Mouse (Mus musculus): ENCODE results near the gene Olfr657.

The Olfr657 gene

DNA sequence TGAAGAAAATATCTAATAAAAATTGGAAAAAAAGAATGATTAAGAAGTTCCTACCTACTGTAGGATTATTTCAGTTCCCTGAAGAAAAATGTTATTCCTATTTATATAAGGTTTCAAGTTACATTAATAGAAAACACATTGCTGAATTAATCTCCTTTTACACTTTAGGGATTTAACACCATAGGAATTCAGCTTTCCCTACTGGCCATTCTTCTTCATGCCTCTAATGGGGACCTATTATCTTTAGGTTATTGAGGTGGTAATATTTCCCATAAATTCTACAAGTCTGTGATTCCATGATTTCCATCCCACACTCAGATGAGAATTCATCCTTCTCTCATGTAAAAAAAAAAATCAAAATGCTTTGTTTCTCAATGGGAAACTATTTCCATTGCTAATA, at the start of gene Olfr657:
Olfr657 (plus strand) TSS at position 301 of the 400 bp plus-strand sequence.
- no peak for DNase-seq (ENCODE audit: extremely low read depth, insufficient read length, low spot score)

DNA sequence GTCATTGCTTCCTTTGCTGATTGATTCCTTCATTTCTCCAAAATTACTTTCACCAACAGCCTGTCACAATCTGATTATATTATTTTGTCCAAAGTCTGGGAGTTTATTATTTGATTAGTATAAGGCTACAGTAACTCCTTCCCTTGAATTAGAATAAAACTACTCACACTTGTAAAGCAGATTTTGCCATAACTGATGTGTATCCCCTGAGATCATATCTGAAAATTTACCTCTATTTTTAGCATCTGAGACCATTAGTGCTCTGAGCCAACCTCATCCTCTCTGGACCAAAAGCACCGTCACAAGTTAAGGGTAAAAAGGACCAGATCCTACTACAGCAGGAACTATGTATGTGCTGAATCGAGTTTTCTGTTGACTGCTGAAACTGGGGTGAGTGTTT, 47.6 kb upstream of the Olfr657 start, which contains the start of gene Olfr653:
Olfr653 (plus strand) TSS at position 301 of the 400 bp plus-strand sequence.
- DNase-seq (ENCODE audit: extremely low read depth, insufficient read length, low spot score) = no peak

DNA sequence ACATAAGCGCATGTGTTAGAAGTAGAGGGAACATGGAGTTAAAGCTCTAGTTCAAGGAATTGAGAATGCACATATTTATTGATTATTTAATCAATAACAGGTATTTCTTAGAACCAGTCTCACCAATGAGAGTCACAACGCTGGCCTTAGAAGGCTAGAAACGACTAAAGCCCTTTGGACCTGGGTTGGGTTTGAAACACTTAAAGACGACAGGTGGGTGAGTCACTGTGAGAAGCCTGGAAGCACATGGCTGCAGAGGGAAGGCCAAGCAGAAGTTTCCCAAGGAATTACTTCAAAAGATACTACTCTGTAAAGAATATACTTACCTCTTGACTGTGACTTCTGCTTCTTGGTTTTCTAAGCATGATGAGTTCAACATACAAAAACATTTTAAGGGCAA, 43.7 kb upstream of the Olfr657 start:
- no peak for DNase-seq (ENCODE audit: extremely low read depth, insufficient read length, low spot score)

DNA sequence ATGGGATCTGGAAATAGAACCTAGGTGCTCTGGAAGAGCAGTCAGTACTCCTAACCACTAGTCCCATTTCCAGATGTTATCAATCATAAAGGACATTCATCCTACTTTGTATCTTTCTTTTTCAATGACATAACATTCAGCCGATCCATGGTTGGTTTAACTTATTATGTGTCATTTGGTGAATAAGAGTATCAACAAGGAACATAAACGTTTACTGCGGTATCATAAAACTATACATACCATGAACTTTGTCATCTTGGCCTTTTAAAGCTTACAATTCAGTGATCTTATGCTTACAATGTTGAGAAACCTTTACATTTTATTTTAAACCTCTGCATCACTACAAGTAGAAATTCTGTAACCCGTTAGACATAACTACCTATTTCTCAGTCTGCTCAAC, 43.2 kb upstream of the Olfr657 start:
- DNase-seq (ENCODE audit: extremely low read depth, insufficient read length, low spot score) = no peak

DNA sequence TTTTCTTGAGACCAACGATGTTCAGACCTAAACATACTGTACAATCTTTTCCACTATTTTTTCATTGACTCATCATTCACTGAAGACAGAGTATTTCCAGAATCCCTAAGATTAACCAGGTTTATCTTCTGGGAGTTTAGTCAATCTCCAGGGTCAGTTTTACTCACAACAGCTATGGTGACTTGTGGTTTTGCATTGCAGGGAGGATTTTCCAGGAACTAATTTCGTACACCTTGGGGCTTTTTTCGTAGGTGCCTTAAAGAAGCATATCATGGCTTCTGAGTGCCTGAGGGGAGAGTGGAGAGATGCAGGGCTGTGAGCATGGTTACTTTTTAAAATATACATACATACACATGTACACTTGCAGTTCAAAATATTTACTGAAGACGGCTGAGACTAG, 37.9 kb upstream of the Olfr657 start, which contains the start of gene Olfr654:
Olfr654 (plus strand) TSS at position 301 of the 400 bp plus-strand sequence.
- DNase-seq (ENCODE audit: extremely low read depth, insufficient read length, low spot score) = no peak

DNA sequence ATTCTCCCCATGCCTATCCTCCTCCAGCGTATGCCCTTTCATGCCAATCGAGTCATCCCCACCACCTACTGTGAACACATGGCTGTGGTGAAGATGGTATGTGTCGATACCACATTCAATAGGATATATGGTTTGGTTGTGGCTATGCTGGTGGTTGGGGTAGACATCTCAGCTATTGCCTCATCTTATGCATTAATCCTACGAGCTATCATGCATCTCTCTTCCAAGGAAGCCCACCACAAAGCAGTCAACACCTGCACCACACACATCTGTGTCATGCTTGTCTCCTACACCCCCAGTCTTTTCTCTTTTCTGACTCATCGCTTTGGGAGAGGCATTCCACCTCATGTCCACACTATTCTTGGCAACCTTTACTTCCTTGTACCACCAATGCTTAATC, 36.3 kb upstream of the Olfr657 start:
- DNase-seq (ENCODE audit: extremely low read depth, insufficient read length, low spot score) = peak; percentile 49

DNA sequence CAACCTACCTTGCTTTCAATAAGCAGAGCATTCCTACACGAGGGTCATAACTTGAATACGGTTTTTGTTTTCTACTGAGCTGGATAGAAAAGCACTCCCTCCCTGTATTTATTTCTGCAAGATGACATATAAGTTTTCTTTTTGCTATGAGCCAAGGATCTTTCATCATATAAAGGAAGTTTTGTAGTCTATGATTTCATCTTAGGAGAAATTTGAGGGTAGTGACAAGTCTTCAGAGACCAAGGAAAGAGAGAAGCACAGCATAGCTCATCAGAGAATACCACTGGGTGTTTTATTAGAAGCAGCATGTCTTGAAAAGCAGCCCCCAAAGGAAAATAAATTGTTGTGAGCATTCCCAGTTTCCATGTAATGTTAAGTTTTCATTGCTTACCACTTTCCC, 22.9 kb upstream of the Olfr657 start, which contains the start of gene Olfr655:
Olfr655 (minus strand) TSS at position 101 of the 400 bp plus-strand sequence.
- no peak for DNase-seq (ENCODE audit: extremely low read depth, insufficient read length, low spot score)

DNA sequence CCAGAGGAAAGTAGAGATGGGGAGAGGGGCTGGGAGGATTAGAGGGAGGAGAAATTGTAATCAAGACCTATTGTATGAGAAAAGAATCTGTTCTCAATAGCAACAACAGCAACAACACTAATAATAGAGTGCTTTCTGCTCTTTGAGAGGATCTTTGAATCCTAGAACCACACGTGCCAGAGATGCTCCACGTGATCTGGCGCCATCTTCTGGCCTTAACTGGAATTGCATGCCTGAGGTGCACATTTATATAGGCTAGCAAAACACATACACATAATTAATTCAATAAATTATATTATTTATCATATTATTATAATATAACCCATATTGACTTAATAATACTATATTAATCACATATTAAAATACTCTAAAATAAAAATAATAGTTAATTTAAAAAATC, 21.4 kb upstream of the Olfr657 start:
- DNase-seq (ENCODE audit: extremely low read depth, insufficient read length, low spot score) = peak; percentile 3

DNA sequence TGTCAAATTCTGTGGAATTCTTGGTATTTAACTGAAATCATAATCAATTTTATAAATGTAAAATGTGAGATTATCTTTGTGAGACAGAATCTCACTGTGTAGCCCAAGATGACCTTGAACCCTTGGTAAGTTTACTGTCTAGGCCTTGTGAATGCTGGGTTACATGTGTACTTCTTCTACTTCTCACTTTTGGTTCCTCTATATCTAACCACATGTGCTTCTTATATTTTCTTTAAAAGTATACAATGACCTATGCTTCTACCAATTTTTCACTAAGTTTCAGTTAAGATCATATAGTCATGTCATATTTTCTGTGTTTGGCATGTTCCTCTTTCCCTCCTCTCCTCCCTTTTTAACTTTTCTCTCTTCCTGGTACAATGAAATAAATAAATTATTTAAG, 19.9 kb upstream of the Olfr657 start:
- DNase-seq (ENCODE audit: extremely low read depth, insufficient read length, low spot score) = no peak

DNA sequence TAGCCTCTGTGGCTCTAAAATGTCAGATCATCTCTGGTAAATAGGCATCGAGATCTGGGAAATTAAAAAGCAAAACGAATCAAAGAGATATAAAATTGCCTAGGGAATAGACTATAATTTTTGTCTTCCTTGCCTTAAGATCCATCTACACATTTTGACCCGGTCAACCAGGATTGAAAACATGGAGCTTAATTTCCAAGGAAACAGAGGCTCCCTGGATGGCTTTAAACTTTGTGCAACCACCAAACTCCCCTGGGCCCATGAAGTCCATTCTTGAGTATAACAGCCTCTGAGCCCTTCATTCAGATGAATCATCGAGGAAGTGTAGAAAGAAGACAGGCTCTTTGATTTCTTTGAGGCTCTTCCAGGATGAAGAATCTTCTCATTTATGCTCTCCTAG, 10.9 kb upstream of the Olfr657 start, which contains the start of gene Olfr656:
Olfr656 (plus strand) TSS at position 301 of the 400 bp plus-strand sequence.
- DNase-seq (ENCODE audit: extremely low read depth, insufficient read length, low spot score) = no peak

DNA sequence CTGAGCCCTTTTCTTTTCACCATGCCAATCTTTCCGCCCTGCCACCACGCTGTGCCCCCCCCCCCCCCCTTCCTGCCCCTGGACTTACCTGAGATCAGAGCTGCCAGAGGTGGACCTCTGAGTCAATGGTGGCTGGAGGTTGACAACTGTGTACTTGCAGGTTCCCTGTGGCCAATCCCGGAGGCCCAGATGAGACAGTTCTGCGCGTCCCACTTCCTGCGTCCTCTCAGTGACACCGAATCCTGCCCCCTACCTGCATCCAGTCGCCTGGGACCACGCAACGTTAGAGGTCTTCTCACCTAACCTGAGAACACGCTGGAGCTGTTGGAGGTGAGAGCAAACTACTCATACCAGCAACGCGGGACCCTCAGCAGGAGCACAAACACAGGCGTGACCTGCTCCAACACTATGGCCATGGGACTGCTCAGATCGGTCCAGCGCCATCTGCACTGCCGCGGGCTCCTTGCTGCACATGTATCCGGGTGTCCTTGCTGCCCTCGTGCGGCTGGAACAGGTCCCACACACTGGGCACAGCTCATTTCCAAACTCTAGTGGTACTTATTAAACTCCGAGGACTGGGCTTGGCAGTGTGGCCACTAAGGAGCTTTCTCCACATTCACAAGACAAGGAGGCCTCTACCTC, 22.4 kb downstream of the Olfr657 start, which contains the start of gene Olfr658:
Olfr658 (minus strand) TSS at position 465 of the 642 bp plus-strand sequence.
- peak; percentile 3 for DNase-seq (ENCODE audit: extremely low read depth, insufficient read length, low spot score)

DNA sequence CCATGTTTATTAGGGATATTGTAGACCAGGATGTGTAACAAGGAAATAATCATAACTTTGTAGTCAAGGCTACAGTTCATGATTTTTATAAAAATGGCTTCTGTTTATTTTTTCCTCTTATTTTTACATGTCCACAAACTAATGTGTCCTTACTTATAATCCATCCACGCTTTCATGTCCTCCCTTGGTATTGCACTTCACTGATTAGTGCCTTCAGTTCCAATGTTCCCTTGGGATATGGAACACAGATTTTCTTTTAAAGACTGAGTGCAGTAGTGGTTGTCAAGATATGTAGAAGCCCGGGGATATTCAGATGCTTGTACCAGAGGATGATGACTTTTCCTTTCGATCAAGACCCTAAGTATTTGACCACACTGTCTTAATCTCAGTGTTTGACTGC, 41.9 kb downstream of the Olfr657 start, which contains the start of gene Olfr659:
Olfr659 (plus strand) TSS at position 301 of the 400 bp plus-strand sequence.
- DNase-seq (ENCODE audit: extremely low read depth, insufficient read length, low spot score) = no peak

DNA sequence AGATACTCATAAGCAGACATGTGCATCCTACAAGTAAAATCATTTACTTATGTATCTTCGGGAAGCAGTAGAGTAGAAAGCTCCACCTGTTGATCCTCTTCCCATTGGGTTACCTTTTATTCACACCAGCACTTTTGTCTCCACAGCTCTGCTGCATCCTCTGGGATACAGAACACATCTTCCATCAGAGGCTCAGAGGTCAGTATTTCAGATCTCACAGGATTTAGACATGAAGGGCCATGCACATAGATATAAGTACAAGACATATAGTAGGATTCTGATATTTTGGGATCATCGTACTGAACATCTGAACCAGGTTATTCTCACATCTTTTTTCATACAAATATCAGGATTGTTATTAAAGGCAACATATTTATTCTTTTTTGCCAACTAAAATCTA, 61.6 kb downstream of the Olfr657 start, which contains the start of gene Olfr661:
Olfr661 (plus strand) TSS at position 301 of the 400 bp plus-strand sequence.
- no peak for DNase-seq (ENCODE audit: extremely low read depth, insufficient read length, low spot score)
